In genomic region chr4:149586044-149586782, GRCm38 (mm10) we compare ENCODE assay signal across 7 mouse cellular contexts. TPM values are rescaled to one million over a fixed set of nuclear protein-coding genes. Genes with fewer than 3 reads are reported as not detected.
DNase-seq lines count a peak whose midpoint lies in the region.

Gene Clstn1 (plus strand): TSS chr4:149586468.

- H3K36me3 ChIP-seq in hindbrain, embryonic 10.5 days: peaks cover 2% of the 10 kb centered on the region; the same call in 1 of the 2 replicates

- H3K4me3 ChIP-seq in hindbrain, embryonic 10.5 days: peak within 1 kb of the TSS; percentile 81

- peak; percentile 26 for DNase-seq in T-cell, adult 2 months (ENCODE audit: low spot score)
- peak; percentile 78 for DNase-seq in cerebellum, adult 8-10 months
- DNase-seq in frontal cortex, postnatal 10 days (ENCODE audit: low spot score in 2 of 2): peak; percentile 59 to 68
- peak; percentile 81 for DNase-seq in hindbrain, embryonic 10.5 days (ENCODE audit: low spot score)
- DNase-seq in layer of hippocampus, adult 9-11 months: peak; percentile 45
- peak; percentile 80 for DNase-seq in lung, postnatal 10 days
- DNase-seq in retina, postnatal 7 days (ENCODE audit: low read depth, low spot score): peak; percentile 81

- H3K9me3 ChIP-seq in hindbrain, embryonic 10.5 days: no peaks in the 10 kb centered on the region

- H3K27me3 ChIP-seq in hindbrain, embryonic 10.5 days (ENCODE audit: insufficient read depth, poor library complexity, severe bottlenecking): peaks cover 61% of the 10 kb centered on the region

- H3K27ac ChIP-seq in hindbrain, embryonic 10.5 days: peak within 1 kb of the TSS; percentile 94

- under 1% methylated on average over 103 of the region's 103 CpGs for WGBS in hindbrain, embryonic 10.5 days

- peaks cover 36% of the 10 kb centered on the region for H3K4me1 ChIP-seq in hindbrain, embryonic 10.5 days (replicated peaks)

RNA-seq across cellular contexts. Expression of gene Clstn1, which starts in this region (rescaled TPM):
- 36.0 and 57.4 TPM in 2 replicates for polyA plus RNA-seq in hindbrain, embryonic 10.5 days (2016; fragmentation: Nextera tagmentation; extraction: Ambion mirVana)

Comparison
In these comparisons a context has a peak if more than half of its experiments do, and no peak if none do; other contexts are left out.
1. Peak in every context shown above with its lines: DNase-seq, H3K4me3 ChIP-seq and H3K27ac ChIP-seq.
2. DNase-seq: peak in every context shown above with its lines; median percentile 81 in hindbrain, embryonic 10.5 days; 81 in retina, postnatal 7 days; 80 in lung, postnatal 10 days; 78 in cerebellum, adult 8-10 months; 64 in frontal cortex, postnatal 10 days; 45 in layer of hippocampus, adult 9-11 months; 26 in T-cell, adult 2 months.